Mouse (Mus musculus): ENCODE data around the gene Mycbp2.

DNA sequence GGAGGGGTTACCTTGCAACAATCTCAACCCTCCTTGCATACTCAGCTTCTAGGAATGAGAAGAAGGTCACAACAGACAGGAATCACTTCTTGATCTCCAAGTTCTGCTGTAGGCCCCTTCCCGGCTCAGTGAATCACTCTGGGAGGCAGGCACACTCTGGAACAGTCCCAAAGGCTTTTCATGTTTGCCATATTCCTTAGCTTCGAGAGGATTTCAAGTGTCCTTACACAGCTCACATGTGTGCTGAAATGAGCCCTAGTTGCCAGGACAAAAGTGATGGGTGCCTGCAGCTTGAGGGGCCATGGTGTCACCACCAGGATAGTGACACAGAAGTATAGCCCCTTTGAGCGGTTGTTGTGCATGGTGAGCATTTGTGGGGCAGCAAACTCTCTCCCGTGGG lies 273.9 kb downstream of the Mycbp2 start:
- no peak for TF ChIP-seq CTCF (IDR thresholded peaks at IDR 0.05; ENCODE audit: insufficient read depth, low read length)
- no peak for TF ChIP-seq POLR2A (IDR thresholded peaks at IDR 0.05; ENCODE audit: borderline replicate concordance, extremely low read depth, low read depth, low read length)
